Mouse (Mus musculus) cortical plate, adult 2 months (tissue): ENCODE measurements around the gene Wdr91.

Experiments
- CTCF ChIP-seq: fragments of 200-500 bp; IDR thresholded peaks from 2 replicates; pipeline ENCODE4 v1.5.1; 2011; ENCODE audit warnings: mild to moderate bottlenecking, control low read depth, low read length; ENCODE audit not compliant: insufficient read depth; ENCODE audit errors: extremely low read depth
- POLR2A ChIP-seq: fragments of 200-500 bp; IDR thresholded peaks from 2 replicates; pipeline ENCODE4 v1.6.1; 2011; ENCODE audit warnings: mild to moderate bottlenecking, low read length, control low read depth; ENCODE audit not compliant: insufficient read depth; ENCODE audit errors: extremely low read depth

DNA sequence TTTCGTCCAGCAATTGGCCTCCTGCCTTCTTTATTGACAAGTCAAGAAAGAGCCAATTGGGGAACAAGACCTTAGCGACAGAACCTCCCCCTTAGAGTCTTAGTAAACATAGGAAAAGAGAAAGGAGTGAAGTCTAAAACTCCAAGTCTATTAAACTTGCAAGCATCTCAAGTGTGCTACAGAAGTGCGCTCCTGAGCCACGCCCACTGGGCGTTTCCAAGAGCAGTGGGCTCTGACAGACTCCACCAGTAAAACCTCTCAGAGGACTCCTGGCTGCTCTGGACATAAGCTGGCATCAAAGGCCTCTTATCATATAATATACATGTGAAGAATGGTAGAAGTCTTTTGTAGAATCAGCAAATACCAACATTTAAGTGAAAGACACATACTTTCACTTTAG, 7.2 kb downstream of the Wdr91 start:
- TF ChIP-seq CTCF: no peak
- TF ChIP-seq POLR2A: no peak
